Mouse (Mus musculus): ENCODE results near the gene Fzd7. TPM values are rescaled to one million over a fixed set of nuclear protein-coding genes. Genes with fewer than 3 reads are reported as not detected.

Gene Fzd7
- polyA plus RNA-seq, 1 experiment from 2014 or later = 3.5 TPM

GRCm38 (mm10) chr1:59484791-59485785 is 2.9 kb downstream of the Fzd7 start:
- H3K4me3 ChIP-seq = peak overlapping the region; percentile 61
- 32% methylated on average over 16 of the region's 16 CpGs for WGBS
- H3K36me3 ChIP-seq = no peaks in the 10 kb centered on the region
- ATAC-seq (ENCODE audit: extremely low read depth, insufficient number of reproducible peaks, low FRiP score, low TSS enrichment) = no peak
- H3K4me1 ChIP-seq = peaks cover 75% of the 10 kb centered on the region
- H3K4me2 ChIP-seq = peak overlapping the region; percentile 90
- no peaks in the 10 kb centered on the region for H3K9me3 ChIP-seq
- H3K27ac ChIP-seq (replicated peaks) = peak overlapping the region; percentile 44
- H3K9ac ChIP-seq = peak overlapping the region; percentile 90
- H3K27me3 ChIP-seq (replicated peaks) = peaks cover 31% of the 10 kb centered on the region

GRCm38 (mm10) chr1:59485803-59486202 is 3.6 kb downstream of the Fzd7 start:
- no peaks in the 10 kb centered on the region for H3K9me3 ChIP-seq
- peak overlapping the region; percentile 61 for H3K4me3 ChIP-seq
- 66% methylated on average over 4 of the region's 4 CpGs for WGBS
- H3K36me3 ChIP-seq = no peaks in the 10 kb centered on the region
- no peak overlapping the region for H3K27ac ChIP-seq (replicated peaks)
- H3K4me1 ChIP-seq = peaks cover 68% of the 10 kb centered on the region
- ATAC-seq (ENCODE audit: extremely low read depth, insufficient number of reproducible peaks, low FRiP score, low TSS enrichment) = no peak
- H3K9ac ChIP-seq = peak overlapping the region; percentile 90; the same call in 1 of the 2 replicates
- peaks cover 35% of the 10 kb centered on the region for H3K27me3 ChIP-seq (replicated peaks)
- H3K4me2 ChIP-seq = peak overlapping the region; percentile 90

- H3K9me3 ChIP-seq = no peaks in the 10 kb centered on the region
- H3K27ac ChIP-seq (replicated peaks) = peak overlapping the region; percentile 64
- peak overlapping the region; percentile 11 for H3K9ac ChIP-seq
- peaks cover 36% of the 10 kb centered on the region for H3K27me3 ChIP-seq (replicated peaks)
- H3K36me3 ChIP-seq = no peaks in the 10 kb centered on the region
- WGBS = 8% methylated on average over 10 of the region's 10 CpGs
- H3K4me1 ChIP-seq = peaks cover 69% of the 10 kb centered on the region
- no peak for ATAC-seq (ENCODE audit: extremely low read depth, insufficient number of reproducible peaks, low FRiP score, low TSS enrichment)
- peak overlapping the region; percentile 31 for H3K4me3 ChIP-seq
- peak overlapping the region; percentile 62 for H3K4me2 ChIP-seq
Measured at GRCm38 (mm10) chr1:59487651-59488051, 5.4 kb downstream of the Fzd7 start.

- WGBS = 41% methylated on average over 4 of the region's 4 CpGs
- ATAC-seq (ENCODE audit: extremely low read depth, insufficient number of reproducible peaks, low FRiP score, low TSS enrichment) = no peak
- no peak overlapping the region for H3K4me3 ChIP-seq
- H3K4me2 ChIP-seq = peak overlapping the region; percentile 6; the same call in 1 of the 2 replicates
- peak overlapping the region; percentile 11; the same call in 1 of the 2 replicates for H3K9ac ChIP-seq
- peak overlapping the region; percentile 53 for H3K27ac ChIP-seq (replicated peaks)
- peaks cover 61% of the 10 kb centered on the region for H3K4me1 ChIP-seq
- no peaks in the 10 kb centered on the region for H3K36me3 ChIP-seq
- no peaks in the 10 kb centered on the region for H3K9me3 ChIP-seq
- peaks cover 34% of the 10 kb centered on the region for H3K27me3 ChIP-seq (replicated peaks)
Measured at GRCm38 (mm10) chr1:59488481-59488880, 6.3 kb downstream of the Fzd7 start.

GRCm38 (mm10) chr1:59488991-59489390 is 6.8 kb downstream of the Fzd7 start:
- ATAC-seq (ENCODE audit: extremely low read depth, insufficient number of reproducible peaks, low FRiP score, low TSS enrichment) = no peak

GRCm38 (mm10) chr1:59491517-59491916 is 9.3 kb downstream of the Fzd7 start:
- no peak for ATAC-seq (ENCODE audit: extremely low read depth, insufficient number of reproducible peaks, low FRiP score, low TSS enrichment)
- Histone ChIP-seq H3K4me1 (peaks cover 32% of the 10 kb centered on the region), H3K27me3 (replicated peaks) (peaks cover 8% of the 10 kb centered on the region; the same call in 1 of the 2 replicates), H3K27ac (replicated peaks) (no peak overlapping the region), H3K4me3 (no peak overlapping the region), H3K9me3 (no peaks in the 10 kb centered on the region), H3K9ac (no peak overlapping the region), H3K36me3 (no peaks in the 10 kb centered on the region), H3K4me2 (no peak overlapping the region)
- WGBS = 61% methylated on average over 9 of the region's 9 CpGs

More at GRCm38 (mm10) chr1:59488991-59489390, 6.8 kb downstream of the Fzd7 start:
- peak overlapping the region; percentile 6; the same call in 1 of the 2 replicates for H3K4me2 ChIP-seq
- H3K9ac ChIP-seq = peak overlapping the region; percentile 8; the same call in 1 of the 2 replicates
- WGBS = 36% methylated on average over 4 of the region's 4 CpGs
- no peaks in the 10 kb centered on the region for H3K36me3 ChIP-seq
- H3K4me1 ChIP-seq = peaks cover 56% of the 10 kb centered on the region
- H3K27ac ChIP-seq (replicated peaks) = peak overlapping the region; percentile 53
- no peak overlapping the region for H3K4me3 ChIP-seq
- H3K9me3 ChIP-seq = no peaks in the 10 kb centered on the region
- peaks cover 29% of the 10 kb centered on the region for H3K27me3 ChIP-seq (replicated peaks)

- H3K4me1 ChIP-seq = peaks cover 26% of the 10 kb centered on the region
- no peak for ATAC-seq (ENCODE audit: extremely low read depth, insufficient number of reproducible peaks, low FRiP score, low TSS enrichment)
- H3K4me2 ChIP-seq = no peak overlapping the region
- no peak overlapping the region for H3K4me3 ChIP-seq
- no peaks in the 10 kb centered on the region for H3K36me3 ChIP-seq
- no peak overlapping the region for H3K27ac ChIP-seq (replicated peaks)
- no peak overlapping the region for H3K9ac ChIP-seq
- 70% methylated on average over 4 of the region's 4 CpGs for WGBS
- no peaks in the 10 kb centered on the region for H3K9me3 ChIP-seq
- H3K27me3 ChIP-seq (replicated peaks) = peaks cover 8% of the 10 kb centered on the region; the same call in 1 of the 2 replicates
Measured at GRCm38 (mm10) chr1:59492432-59492831, 10.2 kb downstream of the Fzd7 start.

- H3K4me1 ChIP-seq = 0 out of 2 replicates have a peak, but pooled peaks cover 6% of the 10 kb centered on the region
- no peak overlapping the region for H3K9ac ChIP-seq
- H3K36me3 ChIP-seq = no peaks in the 10 kb centered on the region
- no peak overlapping the region for H3K4me2 ChIP-seq
- 90% methylated on average over 5 of the region's 5 CpGs for WGBS
- no peak overlapping the region for H3K27ac ChIP-seq (replicated peaks)
- no peaks in the 10 kb centered on the region for H3K9me3 ChIP-seq
- no peak overlapping the region for H3K4me3 ChIP-seq
- ATAC-seq (ENCODE audit: extremely low read depth, insufficient number of reproducible peaks, low FRiP score, low TSS enrichment) = no peak
- H3K27me3 ChIP-seq (replicated peaks) = no peaks in the 10 kb centered on the region; the same call in 1 of the 2 replicates
Measured at GRCm38 (mm10) chr1:59495970-59496369, 13.7 kb downstream of the Fzd7 start.

- H3K4me2 ChIP-seq = no peak overlapping the region
- no peaks in the 10 kb centered on the region for H3K27me3 ChIP-seq (replicated peaks)
- no peak overlapping the region for H3K4me3 ChIP-seq
- no peak overlapping the region for H3K27ac ChIP-seq (replicated peaks)
- ATAC-seq (ENCODE audit: extremely low read depth, insufficient number of reproducible peaks, low FRiP score, low TSS enrichment) = no peak
- H3K9me3 ChIP-seq = no peaks in the 10 kb centered on the region
- WGBS = 43% methylated on average over 6 of the region's 6 CpGs
- H3K36me3 ChIP-seq = no peaks in the 10 kb centered on the region
- H3K4me1 ChIP-seq = 0 out of 2 replicates have a peak, but pooled peaks cover 3% of the 10 kb centered on the region
- no peak overlapping the region for H3K9ac ChIP-seq
Measured at GRCm38 (mm10) chr1:59497741-59498613, 15.8 kb downstream of the Fzd7 start.

GRCm38 (mm10) chr1:59499327-59499726 is 17.1 kb downstream of the Fzd7 start:
- WGBS = 62% methylated on average over 3 of the region's 3 CpGs
- Histone ChIP-seq H3K4me3 (no peak overlapping the region), H3K27me3 (replicated peaks) (no peaks in the 10 kb centered on the region), H3K36me3 (no peaks in the 10 kb centered on the region), H3K9me3 (no peaks in the 10 kb centered on the region), H3K4me1 (0 out of 2 replicates have a peak, but pooled peaks cover 3% of the 10 kb centered on the region), H3K4me2 (no peak overlapping the region), H3K9ac (no peak overlapping the region), H3K27ac (replicated peaks) (no peak overlapping the region)
- ATAC-seq (ENCODE audit: extremely low read depth, insufficient number of reproducible peaks, low FRiP score, low TSS enrichment) = no peak

GRCm38 (mm10) chr1:59502355-59502754 is 20.1 kb downstream of the Fzd7 start:
- no peaks in the 10 kb centered on the region for H3K36me3 ChIP-seq
- no peak for ATAC-seq (ENCODE audit: extremely low read depth, insufficient number of reproducible peaks, low FRiP score, low TSS enrichment)
- 51% methylated on average over 2 of the region's 2 CpGs for WGBS

More at GRCm38 (mm10) chr1:59502355-59502754, 20.1 kb downstream of the Fzd7 start:
- Histone ChIP-seq H3K9me3 (no peaks in the 10 kb centered on the region), H3K27me3 (replicated peaks) (0 out of 2 replicates have a peak, but pooled peaks cover 7% of the 10 kb centered on the region), H3K4me3 (no peak overlapping the region), H3K9ac (no peak overlapping the region), H3K4me2 (no peak overlapping the region), H3K27ac (replicated peaks) (no peak overlapping the region), H3K4me1 (0 out of 2 replicates have a peak, but pooled peaks cover 3% of the 10 kb centered on the region)

All from heart, embryonic 13.5 days (tissue).